Mouse (Mus musculus): ENCODE data around the gene Rabep2. TPM values are rescaled to one million over a fixed set of nuclear protein-coding genes. Genes with fewer than 3 reads are reported as not detected.
A peak's percentile ranks its signal among the peaks of the same experiment; 100 is the strongest.
"Not testable (repeated sequence)": the region's sequence is repeated elsewhere in the genome, so short reads cannot be mapped to it uniquely, and the experiment has no call there.

Gene Rabep2
- 10 to 100 TPM; 14.0 to 14.9 TPM for total RNA-seq (2021)
- long read RNA-seq, experiment 1, partial matches to known transcripts = 0 of 57 reads
- long read RNA-seq, experiment 1, other reads (novel, unspliced or antisense) = 57 of 57 reads
- long read RNA-seq, experiment 2, partial matches to known transcripts = 0 of 46 reads
- long read RNA-seq, experiment 2, other reads (novel, unspliced or antisense) = 45 of 46 reads

DNA sequence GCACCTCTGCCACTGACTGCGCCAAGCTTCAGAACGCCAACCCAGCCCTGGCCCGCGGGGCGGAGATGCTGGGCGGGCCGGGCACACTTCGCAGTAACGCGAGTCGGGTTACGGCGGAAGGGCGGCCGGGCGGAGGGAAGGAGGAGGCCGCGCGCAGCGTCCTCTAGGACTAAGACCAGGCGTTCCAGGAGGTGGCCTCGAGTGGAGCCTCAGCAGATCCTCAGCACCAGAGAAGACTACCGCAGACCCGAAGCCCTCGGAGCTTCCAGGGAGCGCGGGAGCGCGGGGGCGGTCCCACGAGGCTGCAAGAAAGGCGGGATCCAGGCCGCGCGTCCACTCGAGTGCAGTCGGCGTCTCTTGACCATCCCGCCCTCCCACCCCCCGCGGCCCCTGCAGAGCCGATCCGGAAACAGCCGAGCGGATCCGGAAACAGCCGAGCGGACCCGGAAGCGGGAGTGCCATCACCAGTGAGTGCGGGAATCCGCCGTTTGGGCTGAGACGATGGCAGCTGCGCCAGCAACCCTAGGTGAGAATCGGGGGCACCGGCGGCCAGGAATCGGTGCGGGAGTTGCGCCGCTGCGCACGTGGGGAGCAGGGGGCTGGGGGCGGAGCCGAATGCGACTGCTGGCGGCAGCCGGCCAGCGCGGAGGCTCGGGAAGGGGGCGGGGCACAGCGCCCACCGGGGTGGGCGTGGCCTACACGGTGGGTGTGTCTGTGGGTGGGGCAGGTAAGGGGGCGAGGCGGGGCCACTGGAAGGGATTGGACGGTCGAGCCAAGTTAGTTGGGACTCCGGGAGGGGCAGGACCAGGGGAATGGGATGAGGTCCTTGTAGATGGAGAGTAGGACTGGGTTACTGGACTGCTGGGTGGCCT, at the start of gene Rabep2:
Gene Rabep2 (plus strand): TSS at position 129 of the 872 bp plus-strand sequence.
- intact Hi-C loops (cut with DNase I) = no loop called here
- no peak for TF ChIP-seq CTCF (IDR thresholded peaks at IDR 0.05)

GRCm38 (mm10) chr7:126383565-126383964, 45.0 kb upstream of the Rabep2 start:
- no peak for TF ChIP-seq CTCF (IDR thresholded peaks at IDR 0.05)
- H3K4me3 ChIP-seq = no peak overlapping the region
- DNase-seq = no peak
- no peak overlapping the region for H3K27ac ChIP-seq
- intact Hi-C loops (cut with DNase I) = no loop called here

More for the DNA sequence above, at the start of gene Rabep2:
- H3K4me3 ChIP-seq = peak within 1 kb of the TSS; percentile 82
- DNase-seq = peak; percentile 97
- peak within 1 kb of the TSS; percentile 94 for H3K27ac ChIP-seq

DNA sequence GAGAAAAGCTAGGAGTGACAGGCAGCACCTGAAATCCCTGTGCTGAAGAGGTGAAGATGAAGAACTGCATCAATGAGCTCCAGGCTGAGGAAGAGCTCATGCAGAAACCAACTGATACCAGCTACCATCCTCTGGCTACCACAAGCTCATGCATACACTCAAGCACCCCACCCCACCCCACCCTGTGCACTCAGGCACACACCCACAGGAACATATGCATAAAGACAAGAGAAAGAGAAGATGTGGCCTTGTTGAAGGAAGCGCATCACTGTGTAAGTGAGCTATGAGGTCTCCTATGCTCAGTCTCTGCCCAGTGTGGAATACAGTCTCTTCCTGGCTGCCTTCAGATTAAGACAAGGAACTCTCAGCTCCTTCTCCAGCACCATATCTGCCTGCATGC, 40.4 kb upstream of the Rabep2 start:
- DNase-seq = no peak
- Histone ChIP-seq H3K27ac (no peak overlapping the region), H3K4me3 (no peak overlapping the region)
- no peak for TF ChIP-seq CTCF (IDR thresholded peaks at IDR 0.05)
- intact Hi-C loops (cut with DNase I) = no loop called here

DNA sequence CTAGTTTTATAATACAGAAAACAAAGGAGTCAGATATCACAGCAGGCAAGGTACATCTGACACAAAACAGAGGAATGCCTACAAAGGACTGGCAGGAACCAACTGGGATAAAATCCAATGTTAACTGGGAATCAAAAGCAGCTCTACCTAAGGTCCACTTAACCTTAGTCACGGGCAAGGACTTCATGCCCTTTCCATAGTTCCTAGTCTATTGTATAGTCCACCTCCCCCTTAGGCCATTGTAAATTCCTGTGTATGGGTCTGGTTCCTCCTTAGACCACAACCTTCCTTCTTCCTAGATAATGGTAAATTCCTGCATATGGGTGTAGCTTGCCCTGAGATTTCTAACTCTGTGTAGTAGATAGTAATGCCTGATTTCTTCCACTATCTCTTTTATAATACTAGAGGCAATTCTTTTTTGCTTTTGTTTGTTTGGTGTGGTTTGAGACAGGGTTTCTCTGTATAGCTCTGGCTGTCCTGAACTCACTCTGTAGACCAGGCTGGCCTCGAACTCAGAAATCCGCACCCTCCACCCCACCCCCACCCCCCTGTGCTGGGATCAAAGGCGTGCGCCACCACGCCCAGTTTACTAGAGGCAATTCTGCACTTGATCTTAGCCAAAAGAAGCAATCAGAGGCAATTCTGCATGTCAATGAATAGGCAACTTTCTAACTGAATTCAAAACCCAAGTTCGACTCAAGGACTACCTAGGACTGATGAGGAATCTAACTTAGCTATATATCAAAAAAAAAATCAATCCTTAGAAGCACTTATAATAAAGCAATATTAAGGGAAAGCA, 36.3 kb upstream of the Rabep2 start:
- H3K27ac ChIP-seq; intact Hi-C loops (cut with DNase I); DNase-seq; H3K4me3 ChIP-seq: not testable (repeated sequence)

DNA sequence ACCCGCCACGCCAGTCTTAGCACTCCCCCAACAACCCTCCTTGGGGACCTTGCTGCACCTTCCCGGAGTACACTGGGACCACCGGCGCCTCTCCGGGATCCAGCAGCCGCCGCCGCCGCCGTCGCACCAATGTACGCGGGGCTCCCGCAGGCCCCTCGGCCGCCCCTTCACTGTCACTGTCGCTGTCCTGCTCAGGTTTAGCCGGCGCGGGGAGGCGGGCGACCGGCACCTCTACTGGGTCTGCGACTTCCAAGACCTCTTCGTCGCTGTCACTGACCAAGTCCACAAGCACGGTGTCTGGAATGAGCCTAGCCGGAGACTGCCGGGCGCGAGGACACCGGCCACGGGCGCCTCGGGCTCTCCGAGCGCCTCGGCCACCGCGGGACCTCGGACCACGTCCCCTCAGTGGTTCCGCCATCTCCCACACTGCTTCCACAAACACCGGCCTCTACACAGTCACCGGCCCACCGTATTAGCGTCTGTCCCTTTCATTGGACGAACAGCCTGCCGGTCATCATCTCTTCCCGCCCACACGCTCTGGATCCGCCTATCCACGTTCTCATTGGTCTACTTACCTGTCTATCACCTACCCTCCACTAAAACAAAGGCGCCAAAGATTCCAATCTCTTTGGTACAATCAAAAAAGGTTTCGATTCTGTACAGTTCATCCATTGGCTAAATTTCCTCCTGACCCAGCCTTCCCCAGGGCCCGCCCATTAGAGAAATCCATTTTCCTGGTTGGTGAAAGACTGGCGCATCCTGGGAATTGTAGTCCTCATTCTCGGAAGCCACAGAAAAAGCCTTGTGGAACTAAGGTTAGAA, 32.0 kb upstream of the Rabep2 start, which contains the start of gene Nfatc2ip:
Gene Nfatc2ip (minus strand): TSS at position 440 of the 822 bp plus-strand sequence.
- intact Hi-C loops (cut with DNase I) = loop anchor here (5.0 kb wide), 1 partner anchor 86 kb away; no protein-coding TSS in a partner anchor
- Histone ChIP-seq H3K4me3 (peak within 1 kb of the TSS; percentile 76), H3K27ac (peak within 1 kb of the TSS; percentile 92)
- peak; percentile 92 for DNase-seq
- TF ChIP-seq CTCF (IDR thresholded peaks at IDR 0.05) = no peak

DNA sequence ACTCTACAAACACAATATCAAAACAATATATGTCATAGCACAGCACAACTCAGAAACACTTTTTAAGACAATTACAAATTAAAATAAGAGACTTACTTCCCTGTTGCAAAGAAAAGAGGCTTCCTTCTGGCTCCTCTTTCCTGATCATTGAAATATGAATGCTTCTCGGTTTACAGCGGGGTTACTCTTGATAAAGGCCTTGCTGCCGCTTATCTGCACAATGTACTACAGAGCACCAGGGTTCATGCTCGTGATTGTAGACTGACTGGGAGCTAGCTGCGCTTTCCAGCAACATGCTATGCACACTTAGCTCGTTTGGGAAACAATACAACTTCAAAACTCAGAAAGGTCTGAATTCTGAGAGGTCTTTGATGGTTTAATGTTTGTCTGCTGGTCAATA, 31.3 kb upstream of the Rabep2 start:
- no peak for TF ChIP-seq CTCF (IDR thresholded peaks at IDR 0.05)
- DNase-seq = no peak
- peak overlapping the region; percentile 64 for H3K27ac ChIP-seq
- intact Hi-C loops (cut with DNase I) = loop anchor here (5.0 kb wide), 1 partner anchor 85 kb away; no protein-coding TSS in a partner anchor
- H3K4me3 ChIP-seq = peak overlapping the region; percentile 21

DNA sequence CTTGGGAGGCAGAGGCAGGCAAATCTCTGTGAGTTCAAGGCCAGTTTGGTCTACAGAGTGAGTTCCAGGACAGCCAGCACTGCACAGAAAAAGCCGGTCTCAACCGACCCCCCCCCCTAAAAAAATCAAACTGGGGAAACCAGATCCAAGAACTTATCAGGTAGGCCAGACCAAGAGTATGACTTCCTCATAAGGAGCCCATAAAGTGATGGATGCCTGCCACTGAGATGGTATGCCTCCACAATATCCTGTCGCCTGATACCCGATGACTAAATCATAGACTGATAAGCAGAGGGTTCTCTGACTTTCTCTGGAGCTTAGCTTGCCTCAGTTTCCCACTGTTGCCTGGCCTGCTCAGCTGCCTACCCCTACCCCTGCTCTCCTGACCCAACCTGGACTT, 30.7 kb upstream of the Rabep2 start:
- no peak for DNase-seq
- H3K27ac ChIP-seq = no peak overlapping the region
- intact Hi-C loops (cut with DNase I) = loop anchor here (2.0 to 5.0 kb wide), 2 partner anchors 29 to 84 kb away; no protein-coding TSS in a partner anchor
- no peak overlapping the region for H3K4me3 ChIP-seq
- no peak for TF ChIP-seq CTCF (IDR thresholded peaks at IDR 0.05)

DNA sequence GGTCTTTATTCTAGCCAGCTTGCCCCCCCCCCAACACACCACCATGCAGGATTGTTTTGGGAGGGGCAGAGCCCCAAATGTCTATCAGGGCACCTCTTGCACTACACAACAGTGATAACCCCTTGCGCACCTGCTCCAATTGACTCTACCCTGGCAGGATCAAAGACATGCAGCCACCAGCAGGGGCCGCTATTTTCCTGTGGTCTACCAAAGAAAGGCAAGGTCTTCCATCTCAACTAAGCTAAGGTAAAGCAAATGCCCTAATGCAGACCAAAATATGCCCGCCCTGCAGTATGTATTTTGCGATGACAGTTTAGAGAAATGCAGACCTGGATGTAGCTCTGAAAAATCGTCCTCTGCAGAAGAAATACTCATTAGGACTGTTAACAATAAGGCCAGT, 29.0 kb upstream of the Rabep2 start:
- intact Hi-C loops (cut with DNase I) = loop anchor here (1.0 to 5.0 kb wide), 3 partner anchors 27 to 128 kb away; no protein-coding TSS in a partner anchor
- Histone ChIP-seq H3K27ac (no peak overlapping the region), H3K4me3 (no peak overlapping the region)
- DNase-seq = peak; percentile 85
- peak; percentile 93 for TF ChIP-seq CTCF (IDR thresholded peaks at IDR 0.05)

DNA sequence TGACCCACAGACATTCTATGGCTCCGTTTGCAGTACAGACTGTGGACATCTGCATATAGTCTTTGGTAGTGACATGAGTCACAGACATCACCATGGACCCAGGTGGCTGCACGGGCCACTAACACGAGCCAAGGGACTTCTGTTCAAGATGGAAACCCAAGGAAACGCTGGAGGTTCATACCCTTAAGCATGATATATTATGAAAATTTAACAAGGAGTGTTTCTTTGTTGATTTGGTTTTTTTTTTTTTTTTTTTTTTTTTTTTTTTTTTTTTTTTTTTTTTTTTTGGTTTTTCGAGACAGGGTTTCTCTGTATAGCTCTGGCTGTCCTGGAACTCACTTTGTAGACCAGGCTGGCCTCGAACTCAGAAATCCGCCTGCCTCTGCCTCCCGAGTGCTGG, 26.0 kb upstream of the Rabep2 start:
- intact Hi-C loops (cut with DNase I); H3K27ac ChIP-seq; DNase-seq; H3K4me3 ChIP-seq: not testable (repeated sequence)

DNA sequence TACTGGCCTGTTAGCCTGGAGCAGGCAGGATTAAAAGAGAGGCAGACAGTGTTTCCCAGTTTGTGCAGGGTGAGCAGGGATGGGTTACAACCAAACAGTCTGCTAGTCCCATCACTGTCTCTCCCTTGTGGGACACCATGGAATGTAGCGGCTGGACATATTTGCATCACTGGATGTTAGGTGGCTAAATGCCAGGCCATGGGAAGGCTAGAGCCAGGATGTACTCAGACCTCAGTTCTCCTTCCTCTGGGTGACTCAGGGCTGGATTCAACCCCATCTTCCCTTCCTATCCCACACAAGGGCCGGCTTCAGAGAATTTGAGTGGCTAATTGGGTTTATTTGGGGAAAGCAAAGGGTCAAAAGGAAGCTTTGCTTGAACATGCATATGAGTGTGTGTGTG, 19.9 kb upstream of the Rabep2 start:
- intact Hi-C loops (cut with DNase I) = no loop called here
- no peak for TF ChIP-seq CTCF (IDR thresholded peaks at IDR 0.05)

DNA sequence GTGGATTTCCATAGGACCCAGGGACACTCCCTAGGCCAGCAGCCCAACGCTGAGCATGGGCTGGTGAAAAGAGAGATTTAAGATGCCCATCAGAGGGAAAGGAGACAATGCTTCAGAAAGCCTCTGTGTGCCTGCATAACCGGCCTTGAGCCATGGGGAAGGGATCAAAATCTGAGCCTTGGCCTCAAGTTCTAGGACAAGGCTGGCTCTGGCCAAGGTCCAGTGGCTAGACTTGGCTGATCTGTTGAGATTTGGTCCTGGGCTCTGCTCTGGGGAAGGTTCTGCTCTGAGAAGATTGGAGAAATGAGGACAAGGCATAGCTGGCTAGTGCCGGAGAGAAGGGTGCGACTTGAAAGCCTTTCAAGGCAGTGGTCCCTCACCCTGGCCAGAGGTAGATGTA, 17.5 kb upstream of the Rabep2 start:
- no peak for DNase-seq
- intact Hi-C loops (cut with DNase I) = no loop called here
- no peak overlapping the region for H3K27ac ChIP-seq
- H3K4me3 ChIP-seq = no peak overlapping the region
- TF ChIP-seq CTCF (IDR thresholded peaks at IDR 0.05) = no peak

More for the DNA sequence above, 19.9 kb upstream of the Rabep2 start:
- DNase-seq = no peak
- Histone ChIP-seq H3K27ac (peak overlapping the region; percentile 31; the same call in 1 of the 2 replicates), H3K4me3 (no peak overlapping the region)

DNA sequence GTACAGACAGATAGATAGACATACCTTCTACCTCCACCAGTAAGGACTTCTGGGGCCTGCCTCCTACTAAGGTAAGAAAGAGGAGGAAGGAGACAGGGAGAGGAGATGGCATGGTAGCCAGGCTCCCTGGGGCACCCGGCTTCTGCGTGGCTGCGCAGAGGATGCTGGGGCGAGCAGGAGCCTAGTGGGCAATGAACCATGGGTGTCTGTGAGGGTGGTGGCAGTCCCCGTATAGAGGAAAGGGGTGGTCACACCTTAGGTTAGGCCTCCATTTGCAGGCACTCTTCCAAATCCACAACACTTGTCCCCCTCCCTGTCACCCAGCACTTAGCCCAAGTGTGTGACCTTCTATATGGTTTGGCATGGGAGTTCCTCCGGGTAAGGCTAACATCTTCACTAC, 13.8 kb upstream of the Rabep2 start, which contains the start of gene Cd19:
Gene Cd19 (minus strand): TSS at position 165 of the 400 bp plus-strand sequence.
- no peak for DNase-seq
- Histone ChIP-seq H3K4me3 (no peak within 1 kb of the TSS), H3K27ac (no peak within 1 kb of the TSS)
- intact Hi-C loops (cut with DNase I) = no loop called here
- no peak for TF ChIP-seq CTCF (IDR thresholded peaks at IDR 0.05)

All from gastrocnemius, adult 2 months (tissue).